Mouse (Mus musculus) lung, embryonic 16.5 days (tissue): Measurements from ENCODE around the gene Vps45. TPM values are rescaled to one million over a fixed set of nuclear protein-coding genes. Genes with fewer than 3 reads are reported as not detected.

ENCODE experiments used
- ATAC-seq: fragments of 200-750 bp; cut with Nextera tagmentation; 2 replicates; pipeline ENCODE4 v1.8.0; 2017; ENCODE audit warnings: low read depth, mild to moderate bottlenecking, moderate library complexity
- H3K27ac ChIP-seq: fragments of 300-500 bp; sonication (generic); 2 replicates; pipeline ENCODE4 v1.5.1; 2014; ENCODE audit warnings: mild to moderate bottlenecking, control low read depth, low read length
- H3K27me3 ChIP-seq: fragments of 300-500 bp; sonication (generic); 2 replicates; pipeline ENCODE4 v1.6.1; 2014; ENCODE audit warnings: low read depth, low read length, mixed read lengths; ENCODE audit not compliant: control insufficient read depth, insufficient read depth
- H3K36me3 ChIP-seq: fragments of 300-500 bp; sonication (generic); 2 replicates; pipeline ENCODE4 v1.6.1; 2014; ENCODE audit warnings: low read length; ENCODE audit not compliant: control insufficient read depth, insufficient read depth
- H3K4me1 ChIP-seq: fragments of 300-500 bp; sonication (generic); replicated peaks from 2 replicates; pipeline ENCODE4 v1.6.1; 2014; ENCODE audit warnings: low read length, mixed read lengths; ENCODE audit not compliant: control insufficient read depth, insufficient read depth
- H3K4me2 ChIP-seq: fragments of 300-500 bp; sonication (generic); 2 replicates; pipeline ENCODE4 v1.6.1; 2014; ENCODE audit warnings: low read depth, low read length, control low read depth
- H3K4me3 ChIP-seq: fragments of 300-500 bp; sonication (generic); 2 replicates; pipeline ENCODE4 v1.5.1; 2014; ENCODE audit warnings: mild to moderate bottlenecking, low read length, control low read depth
- H3K9ac ChIP-seq: fragments of 300-500 bp; sonication (generic); 2 replicates; pipeline ENCODE4 v1.6.1; 2014; ENCODE audit warnings: low read length, control low read depth
- H3K9me3 ChIP-seq: fragments of 300-500 bp; sonication (generic); 2 replicates; pipeline ENCODE4 v1.6.1; 2016; ENCODE audit warnings: low read length; ENCODE audit not compliant: control insufficient read depth
- WGBS: fragments of 180-500 bp; shearing (Covaris S2); extraction: QIAGEN DNeasy Blood & Tissue Kit; methylation state at CpG from one replicate; pipeline ENCODE4 v1.1.7; 2014; 5-methylcytosine and 5-hydroxymethylcytosine counted together
- polyA plus RNA-seq: library from polyadenylated mRNA; unstranded; fragments of >200 nt; fragmentation: Nextera tagmentation; extraction: Ambion mirVana; gene quantifications from 2 replicates; pipeline ENCODE4 v1.2.1, GENCODE M21; 2015

Gene Vps45
- polyA plus RNA-seq, result 39.6 and 39.8 TPM in 2 replicates

DNA sequence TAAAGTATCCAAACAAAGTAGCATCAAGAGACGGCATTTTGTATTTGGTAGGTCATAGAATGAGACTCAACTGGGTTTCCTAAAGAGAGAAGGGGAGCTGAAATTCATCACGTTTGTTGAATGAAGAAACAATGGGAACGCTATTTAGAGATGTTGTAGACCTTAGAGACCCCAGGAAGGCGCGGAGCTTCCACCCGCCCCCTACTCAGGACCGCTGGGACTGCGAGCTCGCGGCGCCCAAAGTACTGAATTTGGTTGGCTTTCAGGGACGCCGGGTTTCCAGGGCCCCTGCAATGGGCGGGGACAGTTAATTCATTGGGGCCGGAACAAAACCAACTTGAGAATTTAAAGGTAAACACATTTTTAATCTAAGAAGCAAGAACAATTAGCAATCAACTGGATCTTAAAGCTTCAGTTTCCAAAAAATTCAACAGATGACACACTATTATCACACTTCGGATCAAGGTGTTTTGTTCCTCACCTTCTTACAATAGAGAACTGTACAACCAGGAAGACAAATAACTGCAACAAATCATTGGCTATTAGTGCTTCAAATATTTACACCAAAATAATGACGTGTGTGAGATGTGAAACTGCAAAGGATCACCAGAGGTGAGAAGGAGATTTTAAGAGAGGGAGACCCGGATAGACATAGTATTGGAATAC lies at the start of gene Vps45:
TSS of gene Vps45 (minus strand) at position 236 of the 666 bp plus-strand sequence.
- H3K4me1 ChIP-seq, result peaks cover 2% of the 10 kb centered on the region; the same call in 1 of the 2 replicates
- H3K4me3 ChIP-seq, result peak within 1 kb of the TSS; percentile 71
- 2% methylated on average over 18 of the region's 18 CpGs for WGBS
- H3K4me2 ChIP-seq, result peak within 1 kb of the TSS; percentile 95
- H3K9ac ChIP-seq, result peak within 1 kb of the TSS; percentile 76
- H3K27me3 ChIP-seq, result no peaks in the 10 kb centered on the region
- peak within 1 kb of the TSS; percentile 79 for H3K27ac ChIP-seq
- no peaks in the 10 kb centered on the region; the same call in 1 of the 2 replicates for H3K36me3 ChIP-seq
- no peaks in the 10 kb centered on the region for H3K9me3 ChIP-seq
- ATAC-seq, result peak; percentile 77

DNA sequence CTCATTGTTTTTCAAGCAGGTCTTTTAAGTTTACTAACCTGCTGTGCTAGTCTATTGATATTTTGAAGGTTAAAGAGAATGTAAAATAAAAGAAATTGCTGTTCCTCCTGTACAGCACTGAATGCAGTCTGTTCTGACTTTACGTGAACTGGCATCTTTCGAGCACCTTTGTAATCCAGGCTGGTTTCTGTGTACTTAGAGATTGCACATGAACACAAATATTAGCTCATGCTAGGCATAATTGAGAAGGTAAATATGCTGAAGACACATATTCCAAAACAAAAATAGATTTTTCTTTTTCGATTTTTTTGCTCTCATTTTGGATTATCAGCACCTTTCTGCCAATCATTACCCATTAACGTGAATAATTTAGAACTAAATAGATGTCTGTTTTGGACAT lies 47.9 kb upstream of the Vps45 start:
- H3K4me3 ChIP-seq, result no peak overlapping the region
- no peaks in the 10 kb centered on the region for H3K27me3 ChIP-seq
- WGBS, result 71% methylated on average over 4 of the region's 4 CpGs
- H3K9me3 ChIP-seq, result no peaks in the 10 kb centered on the region
- peaks cover 25% of the 10 kb centered on the region for H3K4me1 ChIP-seq
- peak overlapping the region; percentile 8; the same call in 1 of the 2 replicates for H3K4me2 ChIP-seq
- H3K36me3 ChIP-seq, result 0 out of 2 replicates have a peak, but pooled peaks cover 4% of the 10 kb centered on the region
- H3K9ac ChIP-seq, result no peak overlapping the region
- no peak overlapping the region for H3K27ac ChIP-seq
- no peak for ATAC-seq

- peak overlapping the region; percentile 95 for H3K27ac ChIP-seq
- H3K36me3 ChIP-seq, result 0 out of 2 replicates have a peak, but pooled peaks cover 4% of the 10 kb centered on the region
- no peaks in the 10 kb centered on the region for H3K9me3 ChIP-seq
- ATAC-seq, result peak; percentile 26; the same call in 1 of the 2 replicates
- peaks cover 25% of the 10 kb centered on the region for H3K4me1 ChIP-seq
- H3K4me2 ChIP-seq, result peak overlapping the region; percentile 88
- 7% methylated on average over 10 of the region's 10 CpGs for WGBS
- H3K4me3 ChIP-seq, result peak overlapping the region; percentile 88
- no peaks in the 10 kb centered on the region for H3K27me3 ChIP-seq
- peak overlapping the region; percentile 96 for H3K9ac ChIP-seq
Observed at GRCm38 (mm10) chr3:96105232-96105747, 47.0 kb upstream of the Vps45 start.

GRCm38 (mm10) chr3:96104261-96105065 lies 46.2 kb upstream of the Vps45 start, which contains the start of gene Otud7b:
Otud7b (plus strand) TSS chr3:96104527.
- Histone ChIP-seq H3K4me1 (peaks cover 25% of the 10 kb centered on the region), H3K9ac (peak within 1 kb of the TSS; percentile 96), H3K27ac (peak within 1 kb of the TSS; percentile 95), H3K27me3 (no peaks in the 10 kb centered on the region), H3K36me3 (0 out of 2 replicates have a peak, but pooled peaks cover 4% of the 10 kb centered on the region), H3K4me3 (peak within 1 kb of the TSS; percentile 88), H3K9me3 (no peaks in the 10 kb centered on the region), H3K4me2 (peak within 1 kb of the TSS; percentile 88)
- under 1% methylated on average over 65 of the region's 84 CpGs for WGBS
- ATAC-seq, result peak; percentile 95

GRCm38 (mm10) chr3:96103901-96104260 lies 45.6 kb upstream of the Vps45 start:
- no peaks in the 10 kb centered on the region for H3K36me3 ChIP-seq
- no peaks in the 10 kb centered on the region for H3K9me3 ChIP-seq
- peak overlapping the region; percentile 96 for H3K9ac ChIP-seq
- peak overlapping the region; percentile 95 for H3K27ac ChIP-seq
- peaks cover 30% of the 10 kb centered on the region for H3K4me1 ChIP-seq
- WGBS, result 3% methylated on average over 8 of the region's 8 CpGs
- H3K27me3 ChIP-seq, result no peaks in the 10 kb centered on the region
- H3K4me2 ChIP-seq, result peak overlapping the region; percentile 88
- ATAC-seq, result peak; percentile 68
- peak overlapping the region; percentile 88 for H3K4me3 ChIP-seq

GRCm38 (mm10) chr3:96102100-96102872 lies 44.0 kb upstream of the Vps45 start:
- H3K27me3 ChIP-seq, result no peaks in the 10 kb centered on the region
- H3K9me3 ChIP-seq, result no peaks in the 10 kb centered on the region
- peaks cover 38% of the 10 kb centered on the region for H3K4me1 ChIP-seq
- WGBS, result 15% methylated on average over 14 of the region's 14 CpGs
- peak overlapping the region; percentile 32 for H3K4me3 ChIP-seq
- H3K4me2 ChIP-seq, result peak overlapping the region; percentile 54
- no peaks in the 10 kb centered on the region for H3K36me3 ChIP-seq
- no peak overlapping the region for H3K27ac ChIP-seq
- H3K9ac ChIP-seq, result peak overlapping the region; percentile 60; the same call in 1 of the 2 replicates
- no peak for ATAC-seq

GRCm38 (mm10) chr3:96098616-96099267 lies 40.5 kb upstream of the Vps45 start:
- Histone ChIP-seq H3K4me3 (no peak overlapping the region), H3K4me2 (no peak overlapping the region), H3K36me3 (no peaks in the 10 kb centered on the region), H3K27ac (no peak overlapping the region), H3K9me3 (no peaks in the 10 kb centered on the region), H3K27me3 (no peaks in the 10 kb centered on the region), H3K4me1 (peaks cover 27% of the 10 kb centered on the region), H3K9ac (no peak overlapping the region)
- peak; percentile 61 for ATAC-seq
- WGBS, result 27% methylated on average over 7 of the region's 7 CpGs

DNA sequence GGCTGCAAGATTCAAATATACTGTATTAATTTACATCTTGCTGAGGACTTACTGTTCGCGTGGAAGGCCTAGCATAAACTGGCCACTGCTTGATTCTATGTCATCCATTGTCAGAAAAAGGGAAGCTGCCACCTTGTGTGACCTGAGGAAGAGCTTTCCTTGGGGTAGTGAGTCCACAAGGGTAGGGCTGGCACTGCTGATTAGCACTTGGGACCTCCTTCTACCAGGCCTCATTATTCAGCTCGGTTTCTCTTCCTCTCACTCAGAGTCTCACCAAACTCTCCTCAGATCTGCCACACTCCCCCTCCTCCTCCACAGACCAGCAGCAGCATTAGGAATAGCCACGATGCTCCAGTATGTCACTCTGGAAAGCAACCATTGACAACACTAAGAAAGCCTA lies 39.9 kb upstream of the Vps45 start:
- Histone ChIP-seq H3K36me3 (no peaks in the 10 kb centered on the region), H3K27ac (no peak overlapping the region), H3K9ac (no peak overlapping the region), H3K4me1 (peaks cover 22% of the 10 kb centered on the region), H3K4me3 (no peak overlapping the region), H3K4me2 (no peak overlapping the region), H3K27me3 (no peaks in the 10 kb centered on the region), H3K9me3 (no peaks in the 10 kb centered on the region)
- no peak for ATAC-seq
- WGBS, result 46% methylated on average over 4 of the region's 4 CpGs
